Mouse (Mus musculus): ENCODE measurements around the gene Zfp367.

DNA sequence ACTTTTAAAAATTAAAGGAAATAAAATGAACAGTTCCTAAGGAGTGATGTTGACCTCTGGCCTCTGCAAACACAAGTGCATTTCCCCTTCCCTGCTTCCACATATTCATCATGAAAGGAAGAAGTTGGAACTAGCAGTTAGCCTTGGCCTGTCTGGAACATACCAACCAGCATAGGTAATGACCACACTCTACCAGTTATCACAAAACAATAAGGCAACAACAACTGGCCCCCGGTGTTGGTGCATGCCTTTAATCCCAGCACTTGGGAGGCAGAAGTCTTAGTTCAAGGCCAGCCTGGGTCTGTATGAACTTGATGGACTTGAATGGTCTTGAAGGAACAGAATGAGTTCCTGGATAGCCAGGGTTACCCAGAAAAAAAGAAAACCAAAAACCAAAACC lies 42.6 kb downstream of the Zfp367 start:
- TF ChIP-seq CTCF (IDR thresholded peaks at IDR 0.05; ENCODE audit: low read depth) (no peak), EP300 (IDR thresholded peaks at IDR 0.05; ENCODE audit: low read depth) (no peak)

All from liver, embryonic 14.5 days (tissue).